Mouse (Mus musculus) testis, adult 2 months (tissue): ENCODE measurements around the gene Irgq. TPM values are rescaled to one million over a fixed set of nuclear protein-coding genes. Genes with fewer than 3 reads are reported as not detected.
A peak's percentile ranks its signal among the peaks of the same experiment; 100 is the strongest.

Experiments used
- H3K27ac ChIP-seq: fragments of 200-500 bp; 2 replicates; pipeline ENCODE4 v1.5.1; 2012; ENCODE audit warnings: low read depth, low read length; ENCODE audit not compliant: control insufficient read depth, insufficient read depth
- H3K27me3 ChIP-seq: fragments of 200-500 bp; 2 replicates; pipeline ENCODE4 v1.6.1; 2012; ENCODE audit warnings: mild to moderate bottlenecking, low read length, moderate library complexity; ENCODE audit not compliant: control insufficient read depth, insufficient read depth
- H3K36me3 ChIP-seq: fragments of 200-500 bp; 2 replicates; pipeline ENCODE4 v1.6.1; 2012; ENCODE audit warnings: mild to moderate bottlenecking, low read length; ENCODE audit not compliant: control insufficient read depth, insufficient read depth
- H3K4me1 ChIP-seq: fragments of 200-500 bp; 2 replicates; pipeline ENCODE4 v1.6.1; 2012; ENCODE audit warnings: low read length; ENCODE audit not compliant: control insufficient read depth, insufficient read depth
- H3K4me3 ChIP-seq: fragments of 200-500 bp; 2 replicates; pipeline ENCODE4 v1.5.1; 2012; ENCODE audit warnings: low read depth, mild to moderate bottlenecking, low read length, moderate library complexity, mixed read lengths; ENCODE audit not compliant: control insufficient read depth
- CTCF ChIP-seq: fragments of 200-500 bp; IDR thresholded peaks from 2 replicates; pipeline ENCODE4 v1.5.1; 2012; ENCODE audit warnings: low read depth, mild to moderate bottlenecking, inconsistent platforms, low read length, moderate library complexity; ENCODE audit not compliant: control insufficient read depth, insufficient read depth, insufficient replicate concordance
- POLR2A ChIP-seq: fragments of 200-500 bp; IDR thresholded peaks from 2 replicates; pipeline ENCODE4 v1.6.1; 2012; ENCODE audit warnings: low read depth, mild to moderate bottlenecking, inconsistent platforms, low read length, moderate library complexity; ENCODE audit not compliant: control insufficient read depth
- polyA plus RNA-seq: library from polyadenylated mRNA; depleted of rRNA; stranded (reverse); fragments of >200 nt; gene quantifications from 2 replicates; pipeline ENCODE4 v1.2.3, GENCODE M21; 2012

Irgq gene
- polyA plus RNA-seq, 1 experiment, result 2.2 TPM

DNA sequence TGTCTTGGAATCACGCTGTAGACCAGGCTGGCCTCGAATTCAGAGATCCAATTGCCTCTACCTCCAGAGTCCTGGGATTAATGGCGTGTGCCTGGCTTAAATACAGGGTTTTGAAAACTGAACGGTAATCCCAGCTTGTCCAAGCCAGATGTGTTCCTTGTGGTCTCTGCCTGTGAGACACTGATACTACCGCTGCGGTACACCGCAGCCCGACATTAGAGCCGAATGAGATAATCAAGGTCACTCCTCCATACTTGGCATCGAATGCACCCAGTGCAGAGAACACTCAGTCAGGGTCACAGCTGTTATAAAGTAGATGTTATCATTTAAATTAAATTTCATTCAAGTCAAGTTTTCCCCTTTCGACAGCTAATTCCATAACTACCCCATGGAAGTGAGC lies 1.6 kb upstream of the Irgq start:
- Histone ChIP-seq H3K27me3 (no peaks in the 10 kb centered on the region), H3K4me1 (peaks cover 26% of the 10 kb centered on the region), H3K36me3 (no peaks in the 10 kb centered on the region), H3K27ac (no peak overlapping the region), H3K4me3 (no peak overlapping the region)
- TF ChIP-seq CTCF (no peak), POLR2A (no peak)

DNA sequence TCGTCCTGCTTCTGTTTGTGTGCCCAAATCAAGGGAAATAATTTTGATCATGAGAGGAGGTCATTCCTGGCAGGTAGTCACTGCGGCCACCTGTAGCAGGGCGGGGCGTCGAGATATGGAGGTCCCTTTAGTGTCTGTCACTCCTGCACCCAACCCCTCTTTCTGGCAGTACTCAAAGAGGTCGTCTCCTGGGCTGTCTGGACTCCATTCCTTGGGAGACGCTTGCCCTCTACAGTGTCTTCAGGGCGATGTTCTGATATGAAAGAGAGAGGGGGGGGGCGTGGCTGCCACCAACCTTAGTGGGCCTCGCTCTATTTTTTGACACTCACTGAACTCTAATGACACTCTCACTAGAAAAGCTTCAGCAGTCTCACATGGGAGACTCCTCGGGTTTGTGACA lies 909 bp upstream of the Irgq start:
- no peak for TF ChIP-seq CTCF
- no peak for TF ChIP-seq POLR2A
- H3K4me3 ChIP-seq, result peak overlapping the region; percentile 92
- peak overlapping the region; percentile 86 for H3K27ac ChIP-seq
- H3K36me3 ChIP-seq, result no peaks in the 10 kb centered on the region
- H3K4me1 ChIP-seq, result peaks cover 28% of the 10 kb centered on the region
- H3K27me3 ChIP-seq, result no peaks in the 10 kb centered on the region

DNA sequence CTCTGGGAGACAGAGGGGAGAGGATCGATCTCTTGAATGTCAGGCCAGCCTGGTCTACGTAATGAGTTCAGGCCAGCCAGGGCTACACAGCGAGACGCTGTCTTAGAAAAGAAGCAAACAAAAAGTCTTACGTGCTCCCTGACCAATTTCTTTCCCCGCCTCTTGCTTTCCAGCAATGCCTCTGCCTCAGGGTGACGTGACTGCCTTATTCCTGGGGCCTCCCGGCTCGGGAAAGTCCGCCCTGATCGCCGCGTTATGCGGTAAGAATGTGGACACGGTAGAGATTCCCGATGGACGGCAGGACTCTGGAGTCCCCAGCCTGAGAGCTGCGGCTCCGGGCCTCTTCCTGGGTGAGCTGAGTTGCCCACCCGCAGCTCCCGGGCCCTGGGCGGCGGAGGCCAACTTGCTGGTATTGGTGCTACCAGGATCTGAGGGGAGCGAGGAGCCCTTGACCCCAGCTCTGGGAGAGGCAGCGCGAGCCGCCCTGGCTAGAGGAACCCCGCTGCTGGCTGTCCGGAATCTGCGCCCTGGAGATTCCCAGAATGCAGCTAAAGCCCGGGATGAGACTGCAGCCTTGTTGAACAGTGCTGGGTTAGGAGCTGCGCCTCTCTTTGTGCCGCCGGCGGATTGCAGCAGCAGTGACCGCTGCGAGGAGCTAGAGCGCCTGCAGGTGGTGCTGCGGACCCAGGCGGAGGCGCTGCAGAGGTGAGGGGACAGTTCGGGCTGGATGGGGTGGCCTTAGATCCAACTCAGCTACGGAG lies 902 bp downstream of the Irgq start:
- Histone ChIP-seq H3K27ac (peak overlapping the region; percentile 7), H3K36me3 (no peaks in the 10 kb centered on the region), H3K4me3 (peak overlapping the region; percentile 92), H3K27me3 (no peaks in the 10 kb centered on the region), H3K4me1 (peaks cover 28% of the 10 kb centered on the region)
- no peak for TF ChIP-seq POLR2A
- peak; percentile 45; the same call in 1 of the 2 replicates for TF ChIP-seq CTCF

- H3K4me1 ChIP-seq, result peaks cover 28% of the 10 kb centered on the region
- no peak overlapping the region for H3K4me3 ChIP-seq
- no peak overlapping the region for H3K27ac ChIP-seq
- H3K36me3 ChIP-seq, result no peaks in the 10 kb centered on the region
- TF ChIP-seq CTCF, result no peak
- TF ChIP-seq POLR2A, result no peak
- no peaks in the 10 kb centered on the region for H3K27me3 ChIP-seq
Measured at GRCm38 (mm10) chr7:24533031-24533571, 2.6 kb downstream of the Irgq start.

DNA sequence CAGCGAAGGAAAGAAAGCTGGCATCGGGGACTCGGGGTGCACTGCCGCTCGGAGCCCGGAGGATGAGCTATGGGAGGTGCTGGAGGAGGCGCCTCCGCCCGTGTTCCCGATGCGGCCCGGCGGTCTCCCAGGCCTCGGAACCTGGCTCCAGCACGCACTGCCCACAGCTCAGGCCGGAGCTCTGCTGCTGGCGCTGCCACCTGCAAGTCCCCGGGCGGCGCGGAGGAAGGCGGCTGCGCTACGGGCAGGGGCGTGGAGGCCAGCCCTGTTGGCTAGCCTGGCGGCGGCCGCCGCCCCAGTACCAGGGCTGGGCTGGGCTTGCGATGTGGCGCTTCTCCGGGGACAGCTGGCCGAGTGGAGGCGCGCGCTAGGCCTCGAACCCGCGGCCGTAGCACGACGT lies 3.3 kb downstream of the Irgq start:
- H3K4me1 ChIP-seq, result peaks cover 28% of the 10 kb centered on the region
- no peak overlapping the region for H3K4me3 ChIP-seq
- H3K36me3 ChIP-seq, result no peaks in the 10 kb centered on the region
- no peak for TF ChIP-seq CTCF
- no peak for TF ChIP-seq POLR2A
- H3K27me3 ChIP-seq, result no peaks in the 10 kb centered on the region
- no peak overlapping the region for H3K27ac ChIP-seq

GRCm38 (mm10) chr7:24534301-24534700 lies 3.8 kb downstream of the Irgq start:
- Histone ChIP-seq H3K4me3 (no peak overlapping the region), H3K36me3 (no peaks in the 10 kb centered on the region), H3K27ac (no peak overlapping the region), H3K27me3 (no peaks in the 10 kb centered on the region), H3K4me1 (peaks cover 28% of the 10 kb centered on the region)
- no peak for TF ChIP-seq CTCF
- no peak for TF ChIP-seq POLR2A

- no peaks in the 10 kb centered on the region for H3K27me3 ChIP-seq
- H3K36me3 ChIP-seq, result no peaks in the 10 kb centered on the region
- TF ChIP-seq CTCF (no peak), POLR2A (no peak)
- no peak overlapping the region for H3K27ac ChIP-seq
- H3K4me3 ChIP-seq, result no peak overlapping the region
- H3K4me1 ChIP-seq, result peaks cover 3% of the 10 kb centered on the region; the same call in 1 of the 2 replicates
Measured at GRCm38 (mm10) chr7:24537081-24537480, 6.6 kb downstream of the Irgq start.

DNA sequence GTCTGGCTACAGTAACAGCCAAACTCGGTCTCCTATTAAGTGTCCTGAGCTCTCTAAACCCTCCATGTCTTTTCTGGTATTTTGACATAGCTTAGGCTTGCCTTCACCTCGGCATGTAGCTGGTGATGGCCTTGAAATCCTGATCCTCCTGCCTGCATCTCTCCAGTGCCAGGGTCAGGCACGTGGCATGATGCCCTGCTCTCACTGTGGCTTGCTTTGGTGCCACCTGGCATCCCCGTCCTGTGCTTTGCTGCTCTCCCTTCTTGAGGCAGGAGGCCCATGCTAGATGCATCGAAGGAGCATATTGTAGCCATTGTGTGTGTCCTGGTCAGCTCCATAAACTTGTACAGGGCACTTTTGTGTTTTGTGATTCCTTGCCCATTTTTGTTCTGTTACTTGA lies 7.1 kb downstream of the Irgq start:
- no peak for TF ChIP-seq CTCF
- TF ChIP-seq POLR2A, result no peak
- H3K4me3 ChIP-seq, result no peak overlapping the region
- H3K36me3 ChIP-seq, result no peaks in the 10 kb centered on the region
- no peaks in the 10 kb centered on the region for H3K27me3 ChIP-seq
- H3K27ac ChIP-seq, result no peak overlapping the region
- H3K4me1 ChIP-seq, result peaks cover 3% of the 10 kb centered on the region; the same call in 1 of the 2 replicates
